23 mouse cellular contexts compared by ENCODE assay signal in genomic region chr16:81650286-81650685, GRCm38 (mm10).
DNase-seq lines count a peak whose midpoint lies in the region; ATAC-seq and TF ChIP-seq lines count a peak whose summit lies in the region.
"Had no signal": no experiment of that assay in that cellular context is flagged by ENCODE, and none has a peak within 500 bp of the region (broad histone marks: within the 10 kb centered on the region; RNA-seq: fewer than 3 reads in every experiment).

No protein-coding gene starts in this region.

- H3K36me3 ChIP-seq in liver, adult 2 months (ENCODE audit: control insufficient read depth, insufficient read depth, low read length): no peaks in the 10 kb centered on the region
- no peaks in the 10 kb centered on the region for H3K36me3 ChIP-seq in liver, embryonic 12.5 days
- H3K36me3 ChIP-seq: embryonic facial prominence, embryonic 13.5 days; heart, embryonic 10.5 days; heart, embryonic 13.5 days; hindbrain, embryonic 12.5 days; hindbrain, embryonic 15.5 days; intestine, embryonic 15.5 days had no signal

- WGBS in liver, adult 2 months: 64% methylated on average over 3 of the region's 3 CpGs
- 80% methylated on average over 3 of the region's 3 CpGs for WGBS in liver, embryonic 12.5 days (ENCODE audit: insufficient replicate concordance)

- no peak overlapping the region for H3K4me2 ChIP-seq in liver, embryonic 12.5 days
- H3K4me2 ChIP-seq: embryonic facial prominence, embryonic 13.5 days; heart, embryonic 13.5 days; hindbrain, embryonic 12.5 days; hindbrain, embryonic 15.5 days; intestine, embryonic 15.5 days had no signal

- intact Hi-C loops in left cerebral cortex, adult 2 months (cut with DNase I): no loop called here

- no peak overlapping the region for H3K9ac ChIP-seq in liver, adult 2 months (ENCODE audit: low read depth, low read length)
- no peak overlapping the region for H3K9ac ChIP-seq in liver, embryonic 12.5 days
- H3K9ac ChIP-seq: embryonic facial prominence, embryonic 13.5 days; heart, embryonic 13.5 days; hindbrain, embryonic 12.5 days; hindbrain, embryonic 15.5 days; intestine, embryonic 15.5 days had no signal

- no peak for TF ChIP-seq CTCF in liver, adult 2 months (IDR thresholded peaks at IDR 0.05; ENCODE audit: low read depth, low read length)
- TF ChIP-seq CTCF in left cerebral cortex, adult 2 months (IDR thresholded peaks at IDR 0.05): no peak

- no peak overlapping the region for H3K27ac ChIP-seq in liver, adult 2 months (replicated peaks; ENCODE audit: insufficient read depth, low read depth, low read length)
- no peak overlapping the region for H3K27ac ChIP-seq in liver, embryonic 12.5 days
- H3K27ac ChIP-seq in left cerebral cortex, adult 2 months: no peak overlapping the region
- H3K27ac ChIP-seq: embryonic facial prominence, embryonic 13.5 days; heart, adult 2 months; heart, embryonic 10.5 days; heart, embryonic 13.5 days; hindbrain, embryonic 12.5 days; hindbrain, embryonic 15.5 days; intestine, embryonic 15.5 days had no signal

- no peaks in the 10 kb centered on the region for H3K4me1 ChIP-seq in liver, adult 2 months (ENCODE audit: control insufficient read depth, insufficient read depth, low read length)
- no peaks in the 10 kb centered on the region for H3K4me1 ChIP-seq in liver, embryonic 12.5 days
- H3K4me1 ChIP-seq: embryonic facial prominence, embryonic 13.5 days; heart, embryonic 10.5 days; heart, embryonic 13.5 days; hindbrain, embryonic 12.5 days; hindbrain, embryonic 15.5 days; intestine, embryonic 15.5 days had no signal

- H3K27me3 ChIP-seq in liver, adult 2 months (ENCODE audit: control insufficient read depth, insufficient read depth, low read length): no peaks in the 10 kb centered on the region
- H3K27me3 ChIP-seq in liver, embryonic 12.5 days (replicated peaks): no peaks in the 10 kb centered on the region
- H3K27me3 ChIP-seq: embryonic facial prominence, embryonic 13.5 days; heart, embryonic 13.5 days; hindbrain, embryonic 12.5 days; hindbrain, embryonic 15.5 days; intestine, embryonic 15.5 days had no signal

- H3K4me3 ChIP-seq in liver, adult 2 months (ENCODE audit: insufficient read depth, low read depth, low read length): no peak overlapping the region
- H3K4me3 ChIP-seq in liver, embryonic 12.5 days: no peak overlapping the region
- no peak overlapping the region for H3K4me3 ChIP-seq in left cerebral cortex, adult 2 months
- H3K4me3 ChIP-seq: embryonic facial prominence, embryonic 13.5 days; heart, adult 2 months; heart, embryonic 10.5 days; heart, embryonic 13.5 days; hindbrain, embryonic 12.5 days; hindbrain, embryonic 15.5 days; intestine, embryonic 15.5 days had no signal

- ATAC-seq in liver, embryonic 12.5 days: no peak
- ATAC-seq: CD4-positive, CD25-positive, alpha-beta regulatory T cell, adult 4 months; forebrain, embryonic 14.5 days; intestine, embryonic 15.5 days had no signal

- DNase-seq in adrenal gland, postnatal 14 days: peak; percentile 8
- no peak for DNase-seq in adrenal gland, postnatal 4 days (ENCODE audit: low spot score in 2 of 2)
- peak; percentile 14 for DNase-seq in liver, adult 2 months (ENCODE audit: extremely low read depth, low read depth, low spot score)
- DNase-seq in gonadal fat pad, adult 2 months (ENCODE audit: low read depth): peak; percentile 62
- no peak for DNase-seq in left cerebral cortex, adult 2 months (ENCODE audit: extremely low spot score in 1 of 2, low spot score in 2 of 2)
- DNase-seq: cerebellum, adult 11 months; cerebellum, adult 2 months; cerebellum, adult 9-11 months; cerebellum, postnatal 25 days; gastrocnemius, postnatal 25 days; heart, adult 2 months; heart, postnatal 14 days; heart, postnatal 4 days; kidney, adult 11 months had no signal

- no peak for TF ChIP-seq POLR2A in liver, adult 2 months (IDR thresholded peaks at IDR 0.05; ENCODE audit: extremely low read depth, insufficient read depth, low read length)

- no peaks in the 10 kb centered on the region for H3K9me3 ChIP-seq in liver, embryonic 12.5 days (replicated peaks)
- H3K9me3 ChIP-seq: embryonic facial prominence, embryonic 13.5 days; heart, embryonic 10.5 days; heart, embryonic 13.5 days; hindbrain, embryonic 12.5 days; hindbrain, embryonic 15.5 days; intestine, embryonic 15.5 days had no signal

- no peaks in the 10 kb centered on the region for H3K79me2 ChIP-seq in liver, adult 2 months (ENCODE audit: control insufficient read depth, insufficient read depth, low read length)

Comparison
In these comparisons a context has a peak if more than half of its experiments do, and no peak if none do; other contexts are left out.
1. DNase-seq: peak in adrenal gland, postnatal 14 days (single experiment), liver, adult 2 months (single experiment) and gonadal fat pad, adult 2 months (single experiment); none in adrenal gland, postnatal 4 days (0 of 2) and left cerebral cortex, adult 2 months (0 of 2).